In the genomic region with DNA sequence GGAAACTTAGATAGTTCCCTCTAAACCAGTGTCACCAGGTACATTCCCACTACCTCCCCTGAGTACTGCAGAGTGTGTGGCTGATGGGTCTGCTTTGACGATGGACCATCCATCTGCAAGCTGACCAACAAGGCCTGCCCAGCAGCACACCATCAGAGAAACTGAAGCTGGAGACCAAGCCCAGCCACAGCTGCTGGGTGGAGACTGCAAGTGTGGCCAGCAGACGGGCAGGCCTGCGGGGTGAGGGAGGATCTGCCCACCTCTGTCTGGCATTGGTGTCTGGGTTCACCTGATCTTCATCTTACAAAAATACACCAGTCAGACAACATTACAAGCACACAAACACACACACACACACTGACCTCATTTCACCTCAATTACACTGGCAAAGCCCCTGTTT, we compare ENCODE assay signal across 27 mouse cellular contexts.
DNase-seq lines count a peak whose midpoint lies in the region; ATAC-seq and TF ChIP-seq lines count a peak whose summit lies in the region.
"Had no signal": no experiment of that assay in that cellular context is flagged by ENCODE, and none has a peak within 500 bp of the region (broad histone marks: within the 10 kb centered on the region; RNA-seq: fewer than 3 reads in every experiment).

No protein-coding gene starts in this region.

- TF ChIP-seq CTCF in liver, postnatal 0 days (IDR thresholded peaks at IDR 0.05; ENCODE audit: low read depth): no peak

- DNase-seq in forebrain, embryonic 11.5 days (ENCODE audit: low spot score): peak; percentile 8
- DNase-seq in forebrain, embryonic 14.5 days (ENCODE audit: low spot score): no peak
- DNase-seq in intestine, embryonic 14.5 days (ENCODE audit: low spot score): peak; percentile 43
- DNase-seq in liver, postnatal 0 days: no peak
- no peak for DNase-seq in liver
- DNase-seq in urinary bladder, postnatal 4 days (ENCODE audit: low spot score in 2 of 2): peak; percentile 10 to 36
- DNase-seq in urinary bladder, adult 18-20 months (ENCODE audit: low spot score in 2 of 2): no peak
- DNase-seq: adrenal gland, adult 8-10 months; adrenal gland, postnatal 25 days; cerebellum, adult 11-12 months; cerebellum, adult 8-10 months; cerebellum, postnatal 10 days; cerebellum, postnatal 36 days; embryo, embryonic 11 days; forebrain, postnatal 0 days; gastrocnemius, adult 2 months; gastrocnemius, postnatal 14 days; heart, adult 18-20 months had no signal

- WGBS in forebrain, embryonic 11.5 days: 89% methylated on average over 3 of the region's 3 CpGs
- WGBS in forebrain, embryonic 14.5 days: 88% methylated on average over 3 of the region's 3 CpGs
- 76% methylated on average over 3 of the region's 3 CpGs for WGBS in intestine, embryonic 14.5 days
- WGBS in intestine, embryonic 15.5 days: 83% methylated on average over 3 of the region's 3 CpGs
- WGBS in liver, postnatal 0 days (ENCODE audit: insufficient replicate concordance): 73% methylated on average over 3 of the region's 3 CpGs

- no peak overlapping the region for H3K27ac ChIP-seq in forebrain, embryonic 11.5 days (ENCODE audit: low read depth, low read length)
- no peak overlapping the region for H3K27ac ChIP-seq in forebrain, embryonic 14.5 days (ENCODE audit: low read depth, low read length)
- H3K27ac ChIP-seq in intestine, embryonic 14.5 days (ENCODE audit: low read depth): no peak overlapping the region
- no peak overlapping the region for H3K27ac ChIP-seq in intestine, embryonic 15.5 days
- H3K27ac ChIP-seq in liver, postnatal 0 days (ENCODE audit: low read depth): peak overlapping the region; percentile 85
- H3K27ac ChIP-seq: embryonic facial prominence, embryonic 10.5 days; embryonic facial prominence, embryonic 13.5 days; forebrain, embryonic 13.5 days; gastrocnemius, adult 2 months; hindbrain, embryonic 10.5 days; hindbrain, embryonic 13.5 days had no signal

- H3K9me3 ChIP-seq in forebrain, embryonic 11.5 days (ENCODE audit: control insufficient read depth, low read length): no peaks in the 10 kb centered on the region
- no peaks in the 10 kb centered on the region for H3K9me3 ChIP-seq in forebrain, embryonic 14.5 days (replicated peaks; ENCODE audit: control insufficient read depth, low read length)
- no peaks in the 10 kb centered on the region for H3K9me3 ChIP-seq in intestine, embryonic 14.5 days (ENCODE audit: control insufficient read depth, low read length)
- H3K9me3 ChIP-seq in intestine, embryonic 15.5 days: no peaks in the 10 kb centered on the region
- no peaks in the 10 kb centered on the region for H3K9me3 ChIP-seq in liver, postnatal 0 days (ENCODE audit: low read length)
- H3K9me3 ChIP-seq: embryonic facial prominence, embryonic 10.5 days; embryonic facial prominence, embryonic 13.5 days; forebrain, embryonic 13.5 days; hindbrain, embryonic 10.5 days; hindbrain, embryonic 13.5 days had no signal

- H3K4me1 ChIP-seq in forebrain, embryonic 11.5 days (replicated peaks; ENCODE audit: control insufficient read depth, insufficient read depth, low read length): no peaks in the 10 kb centered on the region
- H3K4me1 ChIP-seq in forebrain, embryonic 14.5 days (ENCODE audit: control insufficient read depth, insufficient read depth, low read length): no peaks in the 10 kb centered on the region
- H3K4me1 ChIP-seq in intestine, embryonic 14.5 days (replicated peaks; ENCODE audit: control insufficient read depth, insufficient read depth, low read length): no peaks in the 10 kb centered on the region; the same call in 1 of the 2 replicates
- 0 out of 2 replicates have a peak, but pooled peaks cover 2% of the 10 kb centered on the region for H3K4me1 ChIP-seq in intestine, embryonic 15.5 days (replicated peaks)
- H3K4me1 ChIP-seq in liver, postnatal 0 days (ENCODE audit: insufficient read depth): peaks cover 12% of the 10 kb centered on the region; the same call in 1 of the 2 replicates
- H3K4me1 ChIP-seq: embryonic facial prominence, embryonic 10.5 days; embryonic facial prominence, embryonic 13.5 days; forebrain, embryonic 13.5 days; hindbrain, embryonic 10.5 days; hindbrain, embryonic 13.5 days had no signal

- H3K9ac ChIP-seq in forebrain, embryonic 11.5 days (ENCODE audit: low read length): no peak overlapping the region
- no peak overlapping the region for H3K9ac ChIP-seq in forebrain, embryonic 14.5 days (ENCODE audit: low read length)
- H3K9ac ChIP-seq in intestine, embryonic 14.5 days (ENCODE audit: low read length): no peak overlapping the region
- no peak overlapping the region for H3K9ac ChIP-seq in intestine, embryonic 15.5 days
- H3K9ac ChIP-seq in liver, postnatal 0 days (replicated peaks): no peak overlapping the region
- H3K9ac ChIP-seq: embryonic facial prominence, embryonic 13.5 days; forebrain, embryonic 13.5 days; forebrain, postnatal 0 days; hindbrain, embryonic 13.5 days had no signal

- no peaks in the 10 kb centered on the region for H3K27me3 ChIP-seq in forebrain, embryonic 11.5 days (ENCODE audit: control insufficient read depth, insufficient read depth, low read length)
- no peaks in the 10 kb centered on the region for H3K27me3 ChIP-seq in forebrain, embryonic 14.5 days (replicated peaks; ENCODE audit: control insufficient read depth, insufficient read depth, low read length)
- no peaks in the 10 kb centered on the region for H3K27me3 ChIP-seq in intestine, embryonic 14.5 days (replicated peaks; ENCODE audit: control insufficient read depth, insufficient read depth, low read length)
- H3K27me3 ChIP-seq in intestine, embryonic 15.5 days (replicated peaks): no peaks in the 10 kb centered on the region
- H3K27me3 ChIP-seq in liver, postnatal 0 days (ENCODE audit: insufficient read depth, low read length): no peaks in the 10 kb centered on the region
- H3K27me3 ChIP-seq: embryonic facial prominence, embryonic 13.5 days; forebrain, embryonic 13.5 days; hindbrain, embryonic 13.5 days had no signal

- H3K36me3 ChIP-seq in forebrain, embryonic 11.5 days (ENCODE audit: control insufficient read depth, insufficient read depth, low read length): no peaks in the 10 kb centered on the region
- H3K36me3 ChIP-seq in forebrain, embryonic 14.5 days (ENCODE audit: control insufficient read depth, insufficient read depth, low read length): no peaks in the 10 kb centered on the region
- no peaks in the 10 kb centered on the region for H3K36me3 ChIP-seq in intestine, embryonic 14.5 days (ENCODE audit: control insufficient read depth, insufficient read depth, low read length)
- no peaks in the 10 kb centered on the region for H3K36me3 ChIP-seq in intestine, embryonic 15.5 days
- H3K36me3 ChIP-seq in liver, postnatal 0 days (replicated peaks; ENCODE audit: insufficient read depth, low read length): no peaks in the 10 kb centered on the region
- H3K36me3 ChIP-seq: embryonic facial prominence, embryonic 10.5 days; embryonic facial prominence, embryonic 13.5 days; hindbrain, embryonic 10.5 days; hindbrain, embryonic 13.5 days had no signal

- no peak for TF ChIP-seq EP300 in liver, postnatal 0 days (IDR thresholded peaks at IDR 0.05; ENCODE audit: low read depth)

- no peak overlapping the region for H3K4me2 ChIP-seq in forebrain, embryonic 11.5 days (ENCODE audit: low read depth, low read length, severe bottlenecking)
- H3K4me2 ChIP-seq in forebrain, embryonic 14.5 days (ENCODE audit: low read length): no peak overlapping the region
- H3K4me2 ChIP-seq in intestine, embryonic 14.5 days (ENCODE audit: low read length): no peak overlapping the region
- no peak overlapping the region for H3K4me2 ChIP-seq in intestine, embryonic 15.5 days (replicated peaks)
- no peak overlapping the region for H3K4me2 ChIP-seq in liver, postnatal 0 days (ENCODE audit: low read depth, low read length)
- H3K4me2 ChIP-seq: embryonic facial prominence, embryonic 13.5 days; forebrain, embryonic 13.5 days; hindbrain, embryonic 13.5 days had no signal

- ATAC-seq in forebrain, embryonic 11.5 days (replicated peaks; ENCODE audit: low FRiP score): no peak
- no peak for ATAC-seq in forebrain, embryonic 14.5 days
- ATAC-seq in intestine, embryonic 14.5 days (replicated peaks; ENCODE audit: low FRiP score, low TSS enrichment, low read depth): no peak
- no peak for ATAC-seq in intestine, embryonic 15.5 days
- ATAC-seq in liver, postnatal 0 days: peak; percentile 24
- ATAC-seq: activated CD4-positive, CD25-positive, alpha-beta regulatory T cell, adult 4 months; forebrain, embryonic 13.5 days; forebrain, postnatal 0 days; hindbrain, embryonic 16.5 days had no signal

- no peak overlapping the region for H3K4me3 ChIP-seq in forebrain, embryonic 11.5 days (ENCODE audit: low read depth, low read length)
- H3K4me3 ChIP-seq in forebrain, embryonic 14.5 days (ENCODE audit: low read depth, low read length): no peak overlapping the region
- no peak overlapping the region for H3K4me3 ChIP-seq in intestine, embryonic 14.5 days (ENCODE audit: low read depth, low read length)
- H3K4me3 ChIP-seq in intestine, embryonic 15.5 days (replicated peaks): no peak overlapping the region
- no peak overlapping the region for H3K4me3 ChIP-seq in liver, postnatal 0 days (ENCODE audit: low read depth, low read length)
- H3K4me3 ChIP-seq: embryonic facial prominence, embryonic 10.5 days; embryonic facial prominence, embryonic 13.5 days; erythroblast, embryonic 14.5 days; forebrain, embryonic 13.5 days; gastrocnemius, adult 2 months; hindbrain, embryonic 10.5 days; hindbrain, embryonic 13.5 days had no signal

Comparison
In these comparisons a context has a peak if more than half of its experiments do, and no peak if none do; other contexts are left out.
1. DNase-seq: peak in forebrain, embryonic 11.5 days (single experiment), intestine, embryonic 14.5 days (single experiment) and urinary bladder, postnatal 4 days (2 of 2); none in forebrain, embryonic 14.5 days (single experiment), liver, postnatal 0 days (single experiment), liver (single experiment) and urinary bladder, adult 18-20 months (0 of 2).